Mouse (Mus musculus) stomach, postnatal 0 days (tissue): Measurements from ENCODE around the gene Mbd5. TPM values are rescaled to one million over a fixed set of nuclear protein-coding genes. Genes with fewer than 3 reads are reported as not detected.
A peak's percentile ranks its signal among the peaks of the same experiment; 100 is the strongest.

Source experiments
- ATAC-seq: fragments of 200-750 bp; cut with Nextera tagmentation; 2 replicates; pipeline ENCODE4 v1.8.0; 2017; ENCODE audit not compliant: low FRiP score, low TSS enrichment
- DNase-seq: peaks from one replicate; pipeline ENCODE4 v3.0.0-alpha.2; 2016; ENCODE audit warnings: low spot score
- H3K27ac ChIP-seq: fragments of 300-500 bp; sonication (generic); replicated peaks from 2 replicates; pipeline ENCODE4 v1.5.1; 2014; ENCODE audit warnings: mild to moderate bottlenecking, control low read depth
- H3K27me3 ChIP-seq: fragments of 300-500 bp; sonication (generic); 2 replicates; pipeline ENCODE4 v1.6.1; 2014; ENCODE audit warnings: low read length; ENCODE audit not compliant: control insufficient read depth, insufficient read depth
- H3K36me3 ChIP-seq: fragments of 300-500 bp; sonication (generic); 2 replicates; pipeline ENCODE4 v1.6.1; 2014; ENCODE audit warnings: low read length, mixed read lengths; ENCODE audit not compliant: control insufficient read depth, insufficient read depth
- H3K4me1 ChIP-seq: fragments of 300-500 bp; sonication (generic); replicated peaks from 2 replicates; pipeline ENCODE4 v1.6.1; 2014; ENCODE audit warnings: antibody characterized with exemption; ENCODE audit not compliant: control insufficient read depth, insufficient read depth
- H3K4me2 ChIP-seq: fragments of 300-500 bp; sonication (generic); replicated peaks from 2 replicates; pipeline ENCODE4 v1.6.1; 2014; ENCODE audit warnings: low read depth, mild to moderate bottlenecking, control low read depth, moderate library complexity
- H3K4me3 ChIP-seq: fragments of 300-500 bp; sonication (generic); 2 replicates; pipeline ENCODE4 v1.5.1; 2014; ENCODE audit warnings: low read depth, low read length, control low read depth
- H3K9ac ChIP-seq: fragments of 300-500 bp; sonication (generic); 2 replicates; pipeline ENCODE4 v1.6.1; 2014; ENCODE audit warnings: mild to moderate bottlenecking, low read length, control low read depth, mixed read lengths
- H3K9me3 ChIP-seq: fragments of 300-500 bp; sonication (generic); 2 replicates; pipeline ENCODE4 v1.6.1; 2016; ENCODE audit warnings: low read length; ENCODE audit not compliant: control insufficient read depth
- CTCF ChIP-seq: IDR thresholded peaks from 2 replicates; pipeline ENCODE4 v1.5.1; 2016; ENCODE audit warnings: antibody characterized with exemption, low read depth, mild to moderate bottlenecking, moderate library complexity
- EP300 ChIP-seq: optimal IDR thresholded peaks from 2 replicates; pipeline ENCODE3; 2016; ENCODE audit warnings: antibody characterized with exemption
- WGBS: fragments of 180-500 bp; shearing (Covaris S2); extraction: QIAGEN DNeasy Blood & Tissue Kit; methylation state at CpG from one replicate; pipeline ENCODE4 v1.1.7; 2014; 5-methylcytosine and 5-hydroxymethylcytosine counted together
- polyA plus RNA-seq: library from polyadenylated mRNA; unstranded; fragments of >200 nt; fragmentation: Nextera tagmentation; extraction: Ambion mirVana; gene quantifications from 2 replicates; pipeline ENCODE4 v1.2.1, GENCODE M21; 2015

Mbd5 gene
- polyA plus RNA-seq, 1 experiment from 2014 or later: 7.3 TPM

- H3K9ac ChIP-seq: peak overlapping the region; percentile 90
- H3K27ac ChIP-seq: peak overlapping the region; percentile 98
- H3K27me3 ChIP-seq: no peaks in the 10 kb centered on the region
- H3K36me3 ChIP-seq: no peaks in the 10 kb centered on the region
- DNase-seq (no peak), ATAC-seq (peak; percentile 43)
- H3K4me3 ChIP-seq: peak overlapping the region; percentile 89
- 0% methylated on average over 7 of the region's 9 CpGs for WGBS
- H3K4me2 ChIP-seq: peak overlapping the region; percentile 65
- no peaks in the 10 kb centered on the region for H3K4me1 ChIP-seq
- TF ChIP-seq CTCF (no peak), EP300 (no peak)
- no peaks in the 10 kb centered on the region for H3K9me3 ChIP-seq
Observed at GRCm38 (mm10) chr2:48949743-48950251, 489 bp downstream of the Mbd5 start.

DNA sequence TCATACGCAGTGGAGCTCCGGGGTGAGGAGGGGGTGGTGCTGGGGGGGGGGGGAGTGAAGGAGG is 776 bp downstream of the Mbd5 start, which contains the start of gene Orc4:
Gene Orc4 (minus strand): TSS at position 26 of the 64 bp plus-strand sequence.
- ATAC-seq: no peak; the same call in 1 of the 2 replicates
- H3K4me1 ChIP-seq: no peaks in the 10 kb centered on the region
- peak within 1 kb of the TSS; percentile 65 for H3K4me2 ChIP-seq
- DNase-seq: no peak
- H3K36me3 ChIP-seq: no peaks in the 10 kb centered on the region
- no peaks in the 10 kb centered on the region for H3K9me3 ChIP-seq
- TF ChIP-seq EP300 (no peak), CTCF (no peak)
- H3K4me3 ChIP-seq: peak within 1 kb of the TSS; percentile 89
- peak within 1 kb of the TSS; percentile 96 for H3K9ac ChIP-seq
- no peaks in the 10 kb centered on the region for H3K27me3 ChIP-seq
- 0% methylated on average over 2 of the region's 2 CpGs for WGBS
- peak within 1 kb of the TSS; percentile 98 for H3K27ac ChIP-seq

DNA sequence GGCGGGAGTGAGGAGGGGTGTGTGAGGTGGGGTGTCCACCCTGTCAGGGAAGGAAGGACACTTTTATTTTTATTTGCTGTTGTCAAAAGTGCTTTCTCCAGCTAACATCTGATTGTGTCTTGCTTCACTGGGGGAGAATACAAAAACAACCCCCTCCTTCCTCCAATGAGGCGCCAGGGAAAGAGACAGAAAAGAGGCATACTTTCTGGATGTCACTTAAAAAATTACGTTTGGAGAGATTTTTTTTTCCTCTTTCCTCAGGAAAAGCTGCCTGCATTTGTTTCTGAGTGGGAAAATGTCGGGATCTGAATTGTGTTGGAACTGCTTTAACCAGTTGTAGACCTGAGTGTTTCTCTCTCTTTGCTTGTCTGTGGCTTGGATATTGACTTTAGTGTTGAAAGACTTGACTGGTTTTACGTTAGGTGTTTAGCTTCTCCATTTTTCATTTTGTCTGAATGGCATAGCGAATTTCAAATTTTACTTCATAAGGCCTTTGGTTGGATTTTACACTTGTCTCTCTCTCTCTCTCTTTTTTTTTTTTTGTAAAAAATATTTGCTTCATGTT is 1.1 kb downstream of the Mbd5 start:
- no peak for ATAC-seq
- 5% methylated on average over 6 of the region's 6 CpGs for WGBS
- H3K4me3 ChIP-seq: peak overlapping the region; percentile 89
- peak overlapping the region; percentile 65 for H3K4me2 ChIP-seq
- peak overlapping the region; percentile 90 for H3K9ac ChIP-seq
- no peaks in the 10 kb centered on the region for H3K27me3 ChIP-seq
- no peak for DNase-seq
- peak overlapping the region; percentile 98 for H3K27ac ChIP-seq
- TF ChIP-seq EP300: no peak
- no peak for TF ChIP-seq CTCF
- H3K9me3 ChIP-seq: no peaks in the 10 kb centered on the region
- H3K36me3 ChIP-seq: no peaks in the 10 kb centered on the region
- H3K4me1 ChIP-seq: no peaks in the 10 kb centered on the region

DNA sequence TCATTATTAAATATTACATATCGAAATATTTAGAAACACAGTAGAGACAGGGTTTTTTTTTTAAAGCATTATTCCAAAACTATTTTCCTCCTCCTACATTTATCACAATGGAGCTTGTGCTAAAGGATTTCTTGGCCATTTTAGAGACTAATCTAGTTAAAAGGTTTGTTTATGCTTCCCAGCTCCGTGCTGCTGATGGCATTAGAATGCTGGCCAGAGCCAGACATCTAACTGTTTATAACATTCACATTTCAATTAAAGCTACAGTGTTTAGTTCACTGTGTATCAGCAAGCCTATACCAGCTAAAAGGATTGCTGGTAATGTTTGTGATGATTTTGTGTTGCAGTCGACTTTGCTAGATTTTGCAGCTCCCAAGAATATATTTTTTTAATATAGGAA is 7.3 kb downstream of the Mbd5 start:
- 44% methylated on average over 3 of the region's 3 CpGs for WGBS
- H3K9me3 ChIP-seq: no peaks in the 10 kb centered on the region
- no peak overlapping the region for H3K9ac ChIP-seq
- no peaks in the 10 kb centered on the region for H3K36me3 ChIP-seq
- no peak overlapping the region for H3K27ac ChIP-seq
- no peaks in the 10 kb centered on the region for H3K4me1 ChIP-seq
- no peak overlapping the region for H3K4me3 ChIP-seq
- DNase-seq (no peak), ATAC-seq (no peak)
- no peak for TF ChIP-seq EP300
- TF ChIP-seq CTCF: no peak
- H3K4me2 ChIP-seq: no peak overlapping the region
- no peaks in the 10 kb centered on the region for H3K27me3 ChIP-seq

- ATAC-seq (no peak), DNase-seq (no peak)
- TF ChIP-seq CTCF (no peak), EP300 (no peak)
- H3K9ac ChIP-seq: no peak overlapping the region
- WGBS: 77% methylated on average over 3 of the region's 3 CpGs
- no peaks in the 10 kb centered on the region for H3K36me3 ChIP-seq
- no peak overlapping the region for H3K4me3 ChIP-seq
- no peak overlapping the region for H3K4me2 ChIP-seq
- no peak overlapping the region for H3K27ac ChIP-seq
- no peaks in the 10 kb centered on the region for H3K4me1 ChIP-seq
- no peaks in the 10 kb centered on the region for H3K27me3 ChIP-seq
- H3K9me3 ChIP-seq: no peaks in the 10 kb centered on the region
Observed at GRCm38 (mm10) chr2:48978920-48979319, 29.6 kb downstream of the Mbd5 start.

- no peak overlapping the region for H3K27ac ChIP-seq
- DNase-seq: no peak
- H3K9me3 ChIP-seq: no peaks in the 10 kb centered on the region
- no peak overlapping the region for H3K4me3 ChIP-seq
- no peak for ATAC-seq
- H3K4me1 ChIP-seq: no peaks in the 10 kb centered on the region
- no peaks in the 10 kb centered on the region for H3K27me3 ChIP-seq
- H3K4me2 ChIP-seq: no peak overlapping the region
- TF ChIP-seq CTCF: no peak
- no peak for TF ChIP-seq EP300
- no peaks in the 10 kb centered on the region for H3K36me3 ChIP-seq
- no peak overlapping the region for H3K9ac ChIP-seq
- 88% methylated on average over 3 of the region's 3 CpGs for WGBS
Observed at GRCm38 (mm10) chr2:48990322-48990721, 41.0 kb downstream of the Mbd5 start.
